Mouse (Mus musculus) right cerebral cortex, postnatal 36 days (tissue): Measurements from ENCODE around the gene Dnm2.
"Not testable (repeated sequence)": the region's sequence is repeated elsewhere in the genome, so short reads cannot be mapped to it uniquely, and the experiment has no call there.

Experiments used
- DNase-seq, 2 experiments: peaks; one replicate each; pipeline ENCODE4 v3.0.0; 2022; ENCODE audit warnings: low spot score in 2 of 2, mixed read lengths in 1 of 2

The Dnm2 gene

DNA sequence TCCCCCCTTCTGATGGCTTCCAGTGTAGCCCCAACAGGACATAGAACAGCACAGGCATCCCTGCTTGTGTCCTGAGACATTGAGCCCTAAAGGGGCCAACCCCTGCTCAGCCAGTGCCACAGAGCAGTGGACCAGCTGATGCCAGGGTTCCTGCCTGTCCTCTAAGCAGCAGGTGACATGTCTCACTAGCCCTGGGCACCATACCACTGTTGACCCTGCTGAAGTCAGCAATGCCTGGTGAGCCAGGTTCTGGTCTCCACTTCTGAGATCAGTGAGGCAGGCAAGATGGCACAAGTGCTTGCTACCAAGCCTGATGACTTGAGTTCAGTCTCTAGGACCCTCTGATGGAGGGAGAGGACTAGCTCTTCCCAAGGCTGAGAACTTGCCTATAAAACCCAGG, 81.1 kb downstream of the Dnm2 start:
- no peak for DNase-seq

- no peak for DNase-seq
Observed at GRCm38 (mm10) chr9:21507753-21508430, 83.2 kb downstream of the Dnm2 start.

- no peak for DNase-seq
Observed at GRCm38 (mm10) chr9:21508871-21509404, 84.2 kb downstream of the Dnm2 start.

- DNase-seq, result peak; percentile 94 to 96
Observed at GRCm38 (mm10) chr9:21509772-21510688, 85.3 kb downstream of the Dnm2 start, which contains the start of gene Tmed1. Tmed1 (minus strand) TSS chr9:21510252.

DNA sequence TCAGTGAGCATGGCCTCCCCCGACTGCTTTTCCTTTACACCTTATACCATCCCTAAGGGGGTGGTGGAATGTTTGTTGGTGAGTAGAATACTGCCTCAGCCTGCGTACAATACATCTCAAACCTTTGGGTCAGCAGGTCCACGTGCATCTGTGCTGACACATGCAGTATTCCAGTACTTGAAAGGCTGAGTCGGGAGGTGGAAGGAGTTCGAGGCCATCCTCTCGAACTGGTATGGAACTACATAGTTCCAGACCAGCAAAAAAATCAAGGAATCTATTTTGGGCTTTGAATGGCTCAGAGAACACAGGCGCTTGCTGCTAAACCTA, 85.9 kb downstream of the Dnm2 start:
- DNase-seq, result no peak

GRCm38 (mm10) chr9:21511052-21511451, 86.3 kb downstream of the Dnm2 start:
- DNase-seq, result no peak

- DNase-seq, result no peak
Observed at GRCm38 (mm10) chr9:21513466-21513865, 88.8 kb downstream of the Dnm2 start.

- DNase-seq, result no peak
Observed at GRCm38 (mm10) chr9:21517947-21518495, 93.3 kb downstream of the Dnm2 start.

GRCm38 (mm10) chr9:21518690-21519089, 94.0 kb downstream of the Dnm2 start:
- not testable (repeated sequence) for DNase-seq

GRCm38 (mm10) chr9:21525142-21525936, 100.6 kb downstream of the Dnm2 start:
- no peak for DNase-seq

GRCm38 (mm10) chr9:21525937-21526633, 101.4 kb downstream of the Dnm2 start, which contains the start of gene AB124611:
AB124611 (plus strand) TSS chr9:21526176.
- no peak for DNase-seq

- DNase-seq, result no peak
Observed at GRCm38 (mm10) chr9:21526634-21526944, 101.9 kb downstream of the Dnm2 start.

DNA sequence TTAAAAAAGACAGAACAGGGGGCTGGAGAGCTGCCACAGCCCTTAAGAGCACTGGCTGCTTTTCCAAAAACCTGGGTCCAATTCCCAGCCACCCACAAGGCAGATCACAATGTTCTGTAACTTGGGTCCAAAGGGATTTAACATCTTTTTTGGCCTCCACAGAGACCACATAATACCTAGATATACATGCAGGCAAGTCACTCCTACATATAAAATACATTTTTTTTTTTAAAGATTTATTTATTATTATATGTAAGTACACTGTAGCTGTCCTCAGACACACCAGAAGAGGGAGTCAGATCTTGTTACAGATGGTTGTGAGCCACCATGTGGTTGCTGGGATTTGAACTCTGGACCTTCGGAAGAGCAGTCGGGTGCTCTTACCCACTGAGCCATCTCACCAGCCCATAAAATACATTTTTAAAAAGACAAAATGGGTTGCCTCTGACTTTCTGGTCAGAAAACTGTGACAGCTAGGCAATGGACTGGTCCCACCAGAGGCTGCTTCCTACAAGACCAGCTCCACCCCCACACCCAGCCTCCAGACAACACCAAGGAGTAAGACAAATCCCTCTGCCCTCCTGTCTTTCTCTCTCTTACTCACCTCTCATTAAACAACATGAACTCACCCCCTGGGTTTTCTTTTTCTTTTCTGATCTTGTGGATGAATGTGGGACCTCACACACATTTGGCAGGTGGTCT, 102.5 kb downstream of the Dnm2 start:
- no peak for DNase-seq

DNA sequence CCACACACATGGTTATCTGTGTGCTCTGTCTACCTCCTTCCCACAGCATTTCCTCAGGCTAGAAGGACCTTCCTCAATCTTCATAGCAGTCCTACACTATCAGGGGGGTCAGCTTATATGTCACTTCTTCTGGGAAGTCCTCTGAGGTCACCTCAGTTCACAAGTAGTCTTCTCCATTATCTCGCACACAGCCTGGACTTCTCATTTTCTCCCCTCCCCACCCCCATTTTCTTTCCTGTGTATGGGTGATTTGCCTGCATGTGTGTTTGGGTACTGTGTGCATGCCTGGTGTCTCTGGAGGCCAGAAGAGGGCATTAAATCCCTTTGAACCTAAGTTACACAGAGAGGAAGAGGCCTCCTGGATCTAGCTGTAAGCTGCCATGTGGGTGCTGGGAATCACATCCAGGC, 103.2 kb downstream of the Dnm2 start:
- no peak for DNase-seq

- DNase-seq, result no peak
Observed at GRCm38 (mm10) chr9:21536501-21536900, 111.8 kb downstream of the Dnm2 start.

DNA sequence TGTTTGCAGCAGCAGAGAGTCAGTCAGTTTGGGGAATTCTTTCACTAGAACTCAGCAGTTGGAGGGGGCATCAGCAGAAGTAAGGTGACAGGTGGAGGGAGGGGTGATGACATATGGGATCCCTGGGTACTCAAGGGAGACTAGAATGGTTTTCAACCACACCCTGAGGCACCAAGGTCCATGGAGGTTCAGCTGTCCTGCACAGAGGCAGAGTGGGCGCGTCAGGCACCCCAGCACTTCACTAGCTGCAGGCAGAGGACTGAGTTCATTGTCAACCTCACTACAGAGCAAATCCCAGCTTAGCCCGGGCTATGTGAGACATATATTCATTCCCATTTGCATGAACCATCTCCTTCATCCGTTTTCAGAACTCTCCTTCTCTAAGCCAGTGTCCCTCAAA, 112.3 kb downstream of the Dnm2 start:
- no peak for DNase-seq

GRCm38 (mm10) chr9:21539981-21540753, 115.5 kb downstream of the Dnm2 start:
- no peak for DNase-seq

DNA sequence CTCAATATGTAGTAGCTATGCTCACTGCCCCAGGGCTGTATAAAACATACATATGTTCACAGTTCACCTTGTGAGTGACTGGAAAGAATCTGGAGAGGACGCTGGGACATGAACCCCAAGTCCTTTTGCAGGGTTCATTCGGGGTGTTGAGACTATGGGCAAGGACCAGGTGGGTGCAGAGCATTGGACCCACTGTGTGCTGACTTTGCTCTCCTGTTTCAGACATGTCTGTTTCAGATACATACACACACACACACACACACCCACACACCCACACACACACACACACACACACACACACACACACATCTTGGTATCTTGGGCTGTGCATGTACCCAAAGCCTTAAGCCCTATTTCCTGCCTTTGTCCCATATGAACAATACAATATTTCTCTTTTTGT, 117.3 kb downstream of the Dnm2 start:
- not testable (repeated sequence) for DNase-seq

- DNase-seq, result no peak
Observed at GRCm38 (mm10) chr9:21545351-21545915, 120.7 kb downstream of the Dnm2 start.
